In the genomic region with DNA sequence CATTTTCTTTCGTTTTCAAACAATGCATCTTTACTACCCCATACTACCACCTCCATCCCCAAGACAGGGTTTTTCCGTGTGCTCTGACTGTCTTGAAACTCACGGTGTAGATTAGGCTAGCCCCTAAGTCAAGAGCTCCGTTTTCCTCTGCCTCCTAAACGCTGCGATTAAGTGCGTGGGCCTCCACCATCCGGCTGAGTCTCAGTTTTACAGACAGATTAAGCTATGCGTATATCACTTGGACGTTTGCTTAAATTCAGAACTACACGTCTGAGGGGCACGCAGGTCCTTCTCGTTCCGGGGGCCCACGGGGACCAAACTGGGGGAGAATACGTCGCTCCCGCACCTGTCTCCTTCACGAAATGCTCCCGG, we compare ENCODE assay signal across 8 mouse cellular contexts. TPM values are rescaled to one million over a fixed set of nuclear protein-coding genes. Genes with fewer than 3 reads are reported as not detected.
DNase-seq lines count a peak whose midpoint lies in the region; ATAC-seq and TF ChIP-seq lines count a peak whose summit lies in the region.

No protein-coding gene starts in this region.

- intact Hi-C loops in gastrocnemius, adult 2 months (cut with DNase I), result no loop called here

- H3K36me3 ChIP-seq in thymus, adult 2 months (ENCODE audit: control insufficient read depth, insufficient read depth, low read length), result no peaks in the 10 kb centered on the region
- H3K36me3 ChIP-seq in liver, embryonic 12.5 days, result peaks cover 40% of the 10 kb centered on the region

- H3K4me2 ChIP-seq in liver, embryonic 12.5 days, result peak overlapping the region; percentile 83

- peaks cover 16% of the 10 kb centered on the region for H3K4me1 ChIP-seq in thymus, adult 2 months (replicated peaks; ENCODE audit: control insufficient read depth, insufficient read depth, low read length)
- H3K4me1 ChIP-seq in liver, embryonic 12.5 days, result peaks cover 48% of the 10 kb centered on the region

- H3K4me3 ChIP-seq in gastrocnemius, adult 2 months, result peak overlapping the region; percentile 98
- H3K4me3 ChIP-seq in thymus, adult 2 months (ENCODE audit: control insufficient read depth, insufficient read depth, low read length), result peak overlapping the region; percentile 77
- H3K4me3 ChIP-seq in liver, embryonic 12.5 days, result peak overlapping the region; percentile 89

- no peaks in the 10 kb centered on the region for H3K27me3 ChIP-seq in thymus, adult 2 months (ENCODE audit: control insufficient read depth, insufficient read depth, low read length)
- H3K27me3 ChIP-seq in liver, embryonic 12.5 days (replicated peaks), result no peaks in the 10 kb centered on the region

- peak overlapping the region; percentile 87 for H3K9ac ChIP-seq in liver, embryonic 12.5 days

- no peak for ATAC-seq in liver, embryonic 12.5 days

- no peak for TF ChIP-seq CTCF in gastrocnemius, adult 2 months (IDR thresholded peaks at IDR 0.05)
- no peak for TF ChIP-seq CTCF in thymus, adult 2 months (IDR thresholded peaks at IDR 0.05; ENCODE audit: borderline replicate concordance, control insufficient read depth, extremely low read depth, insufficient read depth, low read length, poor library complexity)

- no peak for TF ChIP-seq POLR2A in thymus, adult 2 months (IDR thresholded peaks at IDR 0.05; ENCODE audit: control insufficient read depth, extremely low read depth, insufficient read depth, low read length, poor library complexity)

- H3K27ac ChIP-seq in gastrocnemius, adult 2 months, result peak overlapping the region; percentile 88
- 0 out of 2 replicates have a peak overlapping the region, but pooled peaks have one; percentile 9 for H3K27ac ChIP-seq in thymus, adult 2 months (ENCODE audit: control insufficient read depth, insufficient read depth, low read length)
- peak overlapping the region; percentile 76 for H3K27ac ChIP-seq in liver, embryonic 12.5 days

- H3K9me3 ChIP-seq in liver, embryonic 12.5 days (replicated peaks), result no peaks in the 10 kb centered on the region

- 1% methylated on average over 20 of the region's 20 CpGs for WGBS in thymus, adult 2 months
- WGBS in liver, embryonic 12.5 days (ENCODE audit: insufficient replicate concordance), result 1% methylated on average over 20 of the region's 20 CpGs

- DNase-seq in gastrocnemius, adult 2 months, result no peak
- DNase-seq in gastrocnemius, adult 18-20 months (ENCODE audit: low spot score), result no peak
- no peak for DNase-seq in thymus, adult 2 months
- DNase-seq in thymus, postnatal 25 days, result no peak
- no peak for DNase-seq in right cerebral cortex, adult 18-20 months
- no peak for DNase-seq in frontal cortex, postnatal 36 days (ENCODE audit: low spot score in 2 of 2)
- no peak for DNase-seq in cerebellum, adult 11 months

RNA-seq across cellular contexts. Expression of a gene that starts 0.6 kb away (rescaled TPM):
- 10 to 100 TPM; 47.5 to 61.5 TPM for total RNA-seq in gastrocnemius, adult 2 months (2021)
- total RNA-seq in gastrocnemius, adult 18-20 months (2021), result 10 to 100 TPM; 48.4 to 52.9 TPM
- 49.0 and 54.7 TPM in 2 replicates for polyA plus RNA-seq in thymus, adult 2 months (2012; rRNA removed)
- 76.7 and 81.5 TPM in 2 replicates for polyA plus RNA-seq in liver, embryonic 12.5 days (2016; fragmentation: Nextera tagmentation; extraction: Ambion mirVana)

RNA-seq across cellular contexts. Expression of a gene that starts 7.2 kb away (rescaled TPM):
- total RNA-seq in gastrocnemius, adult 2 months (2021), result 1 to 10 TPM; 4.2 to 6.6 TPM
- 1 to 10 TPM; 4.2 to 4.6 TPM for total RNA-seq in gastrocnemius, adult 18-20 months (2021)
- 24.5 and 26.7 TPM in 2 replicates for polyA plus RNA-seq in thymus, adult 2 months (2012; rRNA removed)
- 1.7 and 2.0 TPM in 2 replicates for polyA plus RNA-seq in liver, embryonic 12.5 days (2016; fragmentation: Nextera tagmentation; extraction: Ambion mirVana)

RNA-seq across cellular contexts. Expression of a gene that starts 11.1 kb away (rescaled TPM):
- 10 to 100 TPM in 1 of 2 experiments, 1 to 10 TPM in 1; 6.0 to 12.2 TPM for total RNA-seq in gastrocnemius, adult 2 months (2021)
- 1 to 10 TPM; 8.1 to 9.6 TPM for total RNA-seq in gastrocnemius, adult 18-20 months (2021)
- polyA plus RNA-seq in thymus, adult 2 months (2012; rRNA removed), result 27.6 and 30.0 TPM in 2 replicates
- 6.2 TPM in 2 replicates for polyA plus RNA-seq in liver, embryonic 12.5 days (2016; fragmentation: Nextera tagmentation; extraction: Ambion mirVana)

RNA-seq across cellular contexts. Expression of a gene that starts 29.9 kb away (rescaled TPM):
- total RNA-seq in gastrocnemius, adult 2 months (2021), result 10 to 100 TPM; 10.5 to 11.5 TPM
- total RNA-seq in gastrocnemius, adult 18-20 months (2021), result 10 to 100 TPM in 1 of 2 experiments, 1 to 10 TPM in 1; 8.9 to 11.0 TPM
- polyA plus RNA-seq in thymus, adult 2 months (2012; rRNA removed), result 30.0 and 30.3 TPM in 2 replicates
- 14.3 and 15.0 TPM in 2 replicates for polyA plus RNA-seq in liver, embryonic 12.5 days (2016; fragmentation: Nextera tagmentation; extraction: Ambion mirVana)

RNA-seq across cellular contexts. Expression of a gene that starts 51.3 kb away (rescaled TPM):
- total RNA-seq in gastrocnemius, adult 2 months (2021), result 10 to 100 TPM; 77.2 to 81.8 TPM
- 10 to 100 TPM; 91.4 to 92.8 TPM for total RNA-seq in gastrocnemius, adult 18-20 months (2021)
- 288 and 314 TPM in 2 replicates for polyA plus RNA-seq in thymus, adult 2 months (2012; rRNA removed)
- polyA plus RNA-seq in liver, embryonic 12.5 days (2016; fragmentation: Nextera tagmentation; extraction: Ambion mirVana), result 76.4 and 77.8 TPM in 2 replicates

Comparison
In these comparisons a context has a peak if more than half of its experiments do, and no peak if none do; other contexts are left out.
1. H3K27ac ChIP-seq: peak in every context shown above with its lines; median percentile 88 in gastrocnemius, adult 2 months; 76 in liver, embryonic 12.5 days; 9 in thymus, adult 2 months.